Comparison of ENCODE assay signal across 8 mouse cellular contexts in genomic region chr9:96961006-96961405, GRCm38 (mm10). TPM values are rescaled to one million over a fixed set of nuclear protein-coding genes. Genes with fewer than 3 reads are reported as not detected.
DNase-seq lines count a peak whose midpoint lies in the region; ATAC-seq lines count a peak whose summit lies in the region.

No protein-coding gene starts in this region.

- no peaks in the 10 kb centered on the region for H3K27me3 ChIP-seq in heart, embryonic 13.5 days (replicated peaks)
- H3K27me3 ChIP-seq in heart, embryonic 12.5 days (replicated peaks), result no peaks in the 10 kb centered on the region
- H3K27me3 ChIP-seq in limb, embryonic 12.5 days, result no peaks in the 10 kb centered on the region; the same call in 1 of the 2 replicates

- no peaks in the 10 kb centered on the region for H3K9me3 ChIP-seq in heart, embryonic 13.5 days
- no peaks in the 10 kb centered on the region for H3K9me3 ChIP-seq in heart, embryonic 12.5 days (replicated peaks)
- H3K9me3 ChIP-seq in limb, embryonic 12.5 days, result peaks cover 6% of the 10 kb centered on the region; the same call in 1 of the 2 replicates

- H3K36me3 ChIP-seq in heart, embryonic 13.5 days, result 0 out of 2 replicates have a peak, but pooled peaks cover 4% of the 10 kb centered on the region
- 0 out of 2 replicates have a peak, but pooled peaks cover 5% of the 10 kb centered on the region for H3K36me3 ChIP-seq in heart, embryonic 12.5 days
- H3K36me3 ChIP-seq in limb, embryonic 12.5 days, result peaks cover 5% of the 10 kb centered on the region; the same call in 1 of the 2 replicates

- no peak overlapping the region for H3K4me3 ChIP-seq in heart, embryonic 13.5 days
- H3K4me3 ChIP-seq in heart, embryonic 12.5 days, result no peak overlapping the region
- no peak overlapping the region for H3K4me3 ChIP-seq in limb, embryonic 12.5 days (replicated peaks)

- H3K4me1 ChIP-seq in heart, embryonic 13.5 days, result peaks cover 80% of the 10 kb centered on the region
- peaks cover 64% of the 10 kb centered on the region for H3K4me1 ChIP-seq in heart, embryonic 12.5 days (replicated peaks)
- H3K4me1 ChIP-seq in limb, embryonic 12.5 days (replicated peaks), result peaks cover 71% of the 10 kb centered on the region

- DNase-seq in right cerebral cortex, postnatal 14 days, result peak; percentile 33
- no peak for DNase-seq in right cerebral cortex, postnatal 25 days
- DNase-seq in embryo, embryonic 11 days, result peak; percentile 77
- DNase-seq in thymus, postnatal 0 days (ENCODE audit: low spot score), result peak; percentile 78
- DNase-seq in urinary bladder, postnatal 10 days (ENCODE audit: low spot score), result no peak

- no peak overlapping the region for H3K4me2 ChIP-seq in heart, embryonic 13.5 days
- H3K4me2 ChIP-seq in heart, embryonic 12.5 days, result no peak overlapping the region
- H3K4me2 ChIP-seq in limb, embryonic 12.5 days, result no peak overlapping the region

- 51% methylated on average over 7 of the region's 7 CpGs for WGBS in heart, embryonic 13.5 days
- WGBS in heart, embryonic 12.5 days, result 54% methylated on average over 7 of the region's 7 CpGs
- 58% methylated on average over 7 of the region's 7 CpGs for WGBS in limb, embryonic 12.5 days

- H3K27ac ChIP-seq in heart, embryonic 13.5 days (replicated peaks), result peak overlapping the region; percentile 81
- no peak overlapping the region for H3K27ac ChIP-seq in heart, embryonic 12.5 days (ENCODE audit: poor library complexity, severe bottlenecking)
- H3K27ac ChIP-seq in limb, embryonic 12.5 days, result peak overlapping the region; percentile 97

- H3K9ac ChIP-seq in heart, embryonic 13.5 days, result no peak overlapping the region
- no peak overlapping the region for H3K9ac ChIP-seq in heart, embryonic 12.5 days
- no peak overlapping the region for H3K9ac ChIP-seq in limb, embryonic 12.5 days (replicated peaks)

- no peak for ATAC-seq in heart, embryonic 13.5 days (ENCODE audit: extremely low read depth, insufficient number of reproducible peaks, low FRiP score, low TSS enrichment)
- no peak for ATAC-seq in heart, embryonic 12.5 days (ENCODE audit: insufficient number of reproducible peaks, low FRiP score)
- ATAC-seq in limb, embryonic 12.5 days (ENCODE audit: insufficient number of reproducible peaks, insufficient read depth, low FRiP score, low TSS enrichment, low read depth), result no peak

RNA-seq across cellular contexts. Expression of gene Spsb4, which starts 57.6 kb away (rescaled TPM):
- 55.5 and 61.4 TPM in 2 replicates for polyA plus RNA-seq in heart, embryonic 13.5 days (2015; fragmentation: Nextera tagmentation; extraction: Ambion mirVana)
- 66.1 and 67.6 TPM in 2 replicates for polyA plus RNA-seq in heart, embryonic 12.5 days (2016; fragmentation: Nextera tagmentation; extraction: Ambion mirVana)
- 56.2 and 60.8 TPM in 2 replicates for polyA plus RNA-seq in limb, embryonic 12.5 days (2016; fragmentation: Nextera tagmentation; extraction: Ambion mirVana)
- polyA plus RNA-seq in thymus, postnatal 0 days (2015; fragmentation: Nextera tagmentation; extraction: Ambion mirVana), result 1.7 and 2.2 TPM in 2 replicates

Comparison
In these comparisons a context has a peak if more than half of its experiments do, and no peak if none do; other contexts are left out.
1. DNase-seq: peak in right cerebral cortex, postnatal 14 days (single experiment), embryo, embryonic 11 days (single experiment) and thymus, postnatal 0 days (single experiment); none in right cerebral cortex, postnatal 25 days (single experiment) and urinary bladder, postnatal 10 days (single experiment).
2. RNA of gene Spsb4, which starts 57.6 kb away (polyA plus RNA-seq): 66.1 to 67.6 TPM in heart, embryonic 12.5 days, 56.2 to 60.8 TPM in limb, embryonic 12.5 days and 55.5 to 61.4 TPM in heart, embryonic 13.5 days; 1.7 to 2.2 TPM in thymus, postnatal 0 days; every median in the first group is over 10 times any median in the second.